Mouse (Mus musculus) stomach, embryonic 14.5 days (tissue): Measurements from ENCODE around the gene Klhl18. TPM values are rescaled to one million over a fixed set of nuclear protein-coding genes. Genes with fewer than 3 reads are reported as not detected.
"Not testable (repeated sequence)": the region's sequence is repeated elsewhere in the genome, so short reads cannot be mapped to it uniquely, and the experiment has no call there.

Experiments used
- ATAC-seq: fragments of 200-750 bp; cut with Nextera tagmentation; 2 replicates; pipeline ENCODE4 v1.8.0; 2017; ENCODE audit warnings: low read depth, moderate TSS enrichment; ENCODE audit not compliant: insufficient number of reproducible peaks, insufficient read depth, low FRiP score
- H3K27ac ChIP-seq: fragments of 300-500 bp; sonication (generic); 2 replicates; pipeline ENCODE4 v1.5.1; 2014; ENCODE audit warnings: mild to moderate bottlenecking, low read length, moderate library complexity, mixed read lengths
- H3K27me3 ChIP-seq: fragments of 300-500 bp; sonication (generic); 2 replicates; pipeline ENCODE4 v1.6.1; 2014; ENCODE audit warnings: low read length, control low read depth, mixed read lengths; ENCODE audit not compliant: control insufficient read depth, insufficient read depth
- H3K36me3 ChIP-seq: fragments of 300-500 bp; sonication (generic); 2 replicates; pipeline ENCODE4 v1.6.1; 2014; ENCODE audit warnings: mild to moderate bottlenecking, control low read depth, low read length, moderate library complexity, mixed read lengths; ENCODE audit not compliant: control insufficient read depth, insufficient read depth
- H3K4me1 ChIP-seq: fragments of 300-500 bp; sonication (generic); 2 replicates; pipeline ENCODE4 v1.6.1; 2014; ENCODE audit warnings: low read length, control low read depth, mixed read lengths; ENCODE audit not compliant: control insufficient read depth, insufficient read depth
- H3K4me2 ChIP-seq: fragments of 300-500 bp; sonication (generic); replicated peaks from 2 replicates; pipeline ENCODE4 v1.6.1; 2014; ENCODE audit warnings: low read depth, low read length, control low read depth
- H3K4me3 ChIP-seq: fragments of 300-500 bp; sonication (generic); 2 replicates; pipeline ENCODE4 v1.5.1; 2014; ENCODE audit warnings: low read depth, low read length, control low read depth
- H3K9ac ChIP-seq: fragments of 300-500 bp; sonication (generic); replicated peaks from 2 replicates; pipeline ENCODE4 v1.6.1; 2014; ENCODE audit warnings: low read depth, mild to moderate bottlenecking, control low read depth, low read length, moderate library complexity, mixed read lengths
- H3K9me3 ChIP-seq: fragments of 300-500 bp; sonication (generic); 2 replicates; pipeline ENCODE4 v1.6.1; 2016; ENCODE audit warnings: low read depth, low read length, control low read depth; ENCODE audit not compliant: control insufficient read depth
- WGBS: fragments of 180-500 bp; shearing (Covaris S2); extraction: QIAGEN DNeasy Blood & Tissue Kit; methylation state at CpG from one replicate; pipeline ENCODE4 v1.1.7; 2014; 5-methylcytosine and 5-hydroxymethylcytosine counted together
- polyA plus RNA-seq: library from polyadenylated mRNA; unstranded; fragments of >200 nt; fragmentation: Nextera tagmentation; extraction: Ambion mirVana; gene quantifications from 2 replicates; pipeline ENCODE4 v1.2.1, GENCODE M21; 2014

The Klhl18 gene
- polyA plus RNA-seq, 1 experiment from 2014 or later, result 10.7 TPM

- no peak for ATAC-seq
- 95% methylated on average over 7 of the region's 7 CpGs for whole genome bisulfite sequencing
These were observed 88.5 kb downstream of the Klhl18 start for GRCm38 (mm10) chr9:110388011-110388410.

GRCm38 (mm10) chr9:110384369-110384929, 92.0 kb downstream of the Klhl18 start:
- no peak overlapping the region for H3K9ac ChIP-seq
- H3K4me3 ChIP-seq, result no peak overlapping the region
- no peaks in the 10 kb centered on the region for H3K9me3 ChIP-seq
- peaks cover 64% of the 10 kb centered on the region for H3K36me3 ChIP-seq
- H3K27me3 ChIP-seq, result no peaks in the 10 kb centered on the region
- 83% methylated on average over 7 of the region's 7 CpGs for WGBS
- no peaks in the 10 kb centered on the region for H3K4me1 ChIP-seq
- no peak overlapping the region for H3K27ac ChIP-seq
- H3K4me2 ChIP-seq, result no peak overlapping the region
- ATAC-seq, result no peak

More at GRCm38 (mm10) chr9:110388011-110388410, 88.5 kb downstream of the Klhl18 start:
- Histone ChIP-seq H3K27ac (no peak overlapping the region), H3K9ac (no peak overlapping the region), H3K4me2 (no peak overlapping the region), H3K27me3 (no peaks in the 10 kb centered on the region), H3K4me1 (no peaks in the 10 kb centered on the region), H3K4me3 (no peak overlapping the region), H3K36me3 (peaks cover 77% of the 10 kb centered on the region), H3K9me3 (no peaks in the 10 kb centered on the region)

DNA sequence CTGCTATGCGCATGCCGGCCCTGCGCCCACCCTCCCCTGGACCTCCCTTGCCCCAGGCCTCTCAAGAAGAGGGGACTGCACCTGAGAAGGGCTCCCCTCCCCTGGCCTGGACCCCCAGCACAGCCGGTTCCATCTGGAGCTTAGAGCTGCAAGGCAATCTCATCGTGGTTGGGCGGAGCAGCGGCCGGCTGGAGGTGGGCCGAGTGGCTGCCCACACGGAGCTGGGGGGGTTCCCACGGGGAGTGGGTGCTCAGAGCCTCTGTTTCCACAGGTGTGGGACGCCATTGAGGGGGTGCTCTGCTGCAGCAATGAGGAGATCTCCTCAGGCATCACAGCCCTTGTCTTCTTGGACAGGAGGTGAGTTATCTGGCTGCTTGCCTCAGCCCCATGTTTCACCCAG, 95.2 kb downstream of the Klhl18 start:
- H3K9ac ChIP-seq, result no peak overlapping the region
- H3K36me3 ChIP-seq, result peaks cover 47% of the 10 kb centered on the region
- no peak overlapping the region for H3K4me3 ChIP-seq
- no peaks in the 10 kb centered on the region for H3K9me3 ChIP-seq
- 76% methylated on average over 12 of the region's 12 CpGs for WGBS
- ATAC-seq, result 0 out of 2 replicates have a peak, but pooled peaks have one; percentile 21
- H3K4me2 ChIP-seq, result no peak overlapping the region
- H3K27me3 ChIP-seq, result no peaks in the 10 kb centered on the region
- H3K4me1 ChIP-seq, result no peaks in the 10 kb centered on the region
- H3K27ac ChIP-seq, result no peak overlapping the region

- 25% methylated on average over 21 of the region's 21 CpGs for WGBS
- Histone ChIP-seq H3K27ac (no peak overlapping the region), H3K36me3 (peaks cover 41% of the 10 kb centered on the region), H3K27me3 (no peaks in the 10 kb centered on the region), H3K9me3 (no peaks in the 10 kb centered on the region), H3K4me2 (no peak overlapping the region), H3K9ac (no peak overlapping the region), H3K4me1 (no peaks in the 10 kb centered on the region), H3K4me3 (no peak overlapping the region)
- peak; percentile 61; the same call in 1 of the 2 replicates for ATAC-seq
These were observed 95.8 kb downstream of the Klhl18 start for GRCm38 (mm10) chr9:110380662-110381061.

DNA sequence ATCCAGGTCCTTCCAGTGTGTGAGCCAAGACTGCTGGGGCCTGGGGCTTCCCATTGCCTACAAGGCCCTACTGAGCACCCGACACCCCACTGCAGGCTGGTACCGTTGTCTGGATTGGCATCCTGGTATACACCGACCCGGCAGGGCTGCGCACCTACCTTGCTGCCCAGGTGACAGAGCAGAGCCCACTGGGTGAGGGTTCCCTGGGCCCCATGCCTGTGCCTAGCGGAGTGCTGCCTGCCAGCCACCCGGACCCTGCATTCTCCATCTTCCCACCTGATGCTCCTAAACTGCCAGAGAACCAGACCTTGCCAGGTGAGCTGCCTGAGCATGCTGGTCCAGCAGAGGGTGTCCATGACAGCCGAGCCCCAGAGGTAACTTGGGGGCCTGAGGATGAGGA, 97.1 kb downstream of the Klhl18 start:
- no peaks in the 10 kb centered on the region for H3K27me3 ChIP-seq
- WGBS, result 92% methylated on average over 8 of the region's 8 CpGs
- no peak overlapping the region for H3K4me3 ChIP-seq
- no peak overlapping the region for H3K4me2 ChIP-seq
- ATAC-seq, result no peak
- H3K36me3 ChIP-seq, result peaks cover 30% of the 10 kb centered on the region
- no peak overlapping the region for H3K9ac ChIP-seq
- H3K27ac ChIP-seq, result no peak overlapping the region
- no peaks in the 10 kb centered on the region for H3K4me1 ChIP-seq
- no peaks in the 10 kb centered on the region for H3K9me3 ChIP-seq

DNA sequence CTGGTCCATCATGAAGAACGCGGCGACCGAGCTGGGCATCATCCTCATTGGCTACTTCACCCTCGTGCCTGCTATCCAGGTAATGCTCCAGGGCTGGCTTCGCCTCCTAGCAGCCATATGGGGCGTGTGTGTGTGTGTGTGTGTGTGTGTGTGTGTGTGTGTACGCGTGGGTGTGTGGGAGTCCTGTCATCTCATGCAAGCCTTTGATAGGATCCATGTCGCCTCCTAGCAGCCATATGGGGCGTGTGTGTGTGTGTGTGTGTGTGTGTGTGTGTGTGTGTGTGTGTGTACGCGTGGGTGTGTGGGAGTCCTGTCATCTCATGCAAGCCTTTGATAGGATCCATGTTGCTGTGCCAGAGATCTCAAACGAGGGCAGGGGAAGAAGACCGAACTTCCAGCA, 98.8 kb downstream of the Klhl18 start:
- H3K27ac ChIP-seq, ATAC-seq, H3K4me1 ChIP-seq, H3K9me3 ChIP-seq, H3K9ac ChIP-seq, H3K4me2 ChIP-seq, H3K27me3 ChIP-seq, H3K4me3 ChIP-seq: not testable (repeated sequence)
- H3K36me3 ChIP-seq, result peaks cover 37% of the 10 kb centered on the region
- WGBS, result 80% methylated on average over 15 of the region's 15 CpGs

Other genes with a start within 250 kb of the Klhl18 start
- 3.2 and 3.5 TPM in 2 replicates for gene Cspg5, start 232.9 kb downstream of the Klhl18 start, polyA plus RNA-seq
- 23.6 and 25.5 TPM in 2 replicates for gene Elp6, start 171.5 kb downstream of the Klhl18 start, polyA plus RNA-seq
- 28.4 and 32.3 TPM in 2 replicates for gene Scap, start 143.4 kb downstream of the Klhl18 start, polyA plus RNA-seq
- 19.3 and 21.3 TPM in 2 replicates for gene Ptpn23, start 68.5 kb downstream of the Klhl18 start, polyA plus RNA-seq
- 9.6 and 13.1 TPM in 2 replicates for gene Ngp, start 56.9 kb downstream of the Klhl18 start, polyA plus RNA-seq
- gene Kif9, start 264 bp upstream of the Klhl18 start, polyA plus RNA-seq, result 0.72 and 1.0 TPM in 2 replicates
- gene Setd2, start 55.9 kb upstream of the Klhl18 start, polyA plus RNA-seq, result 59.6 and 61.7 TPM in 2 replicates
- 17.6 and 19.4 TPM in 2 replicates for gene Nradd, start 147.8 kb upstream of the Klhl18 start, polyA plus RNA-seq
- gene Nbeal2, start 177.5 kb upstream of the Klhl18 start, polyA plus RNA-seq, result 4.3 and 4.5 TPM in 2 replicates
- 138 TPM in 2 replicates for gene Ccdc12, start 179.8 kb upstream of the Klhl18 start, polyA plus RNA-seq